Mouse (Mus musculus): Measurements from ENCODE around the gene Fpr2.

DNA sequence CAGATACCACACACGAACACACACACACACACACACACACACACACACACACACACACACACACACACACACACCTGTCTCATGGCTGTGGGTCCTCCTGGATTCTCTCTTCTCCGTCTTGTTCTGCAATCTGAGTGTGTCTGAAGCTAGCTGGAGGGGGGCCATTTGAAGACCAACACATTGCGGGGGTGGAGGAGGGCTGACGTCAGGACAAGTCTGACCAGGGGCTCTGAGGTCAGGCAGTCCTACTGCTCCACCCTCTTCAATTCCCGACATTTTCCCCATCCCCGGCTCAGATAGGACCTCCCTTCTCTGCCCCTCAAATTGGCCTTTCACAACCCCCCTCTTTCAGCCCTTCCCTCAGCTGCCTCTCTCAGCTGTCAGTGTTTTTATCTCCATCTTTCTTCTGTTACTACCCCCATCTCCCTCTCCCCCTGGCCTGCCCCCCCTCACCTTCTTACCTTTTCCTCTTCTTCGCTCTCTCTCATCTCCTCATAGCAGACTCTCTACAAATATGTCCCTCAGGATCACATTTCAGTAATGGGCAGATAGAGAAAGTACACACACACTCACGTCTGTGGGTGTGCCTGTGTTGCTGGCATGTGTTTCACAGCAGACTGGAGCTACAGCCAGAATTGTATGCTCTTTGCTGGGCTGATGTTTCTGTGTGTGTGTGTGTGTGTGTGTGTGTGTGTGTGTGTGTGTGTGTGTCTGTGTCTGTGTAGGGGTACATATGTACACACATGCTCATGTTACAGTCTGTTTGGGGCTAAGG is 32.4 kb upstream of the Fpr2 start, which contains the start of gene Has1:
- no peak for TF ChIP-seq POLR2A (IDR thresholded peaks at IDR 0.05; ENCODE audit: extremely low read depth, insufficient read depth, low read length)
- no peak for TF ChIP-seq CTCF (IDR thresholded peaks at IDR 0.05; ENCODE audit: low read depth, low read length)
